Mouse (Mus musculus): ENCODE measurements around the gene Sdk2. TPM values are rescaled to one million over a fixed set of nuclear protein-coding genes. Genes with fewer than 3 reads are reported as not detected.
A peak's percentile ranks its signal among the peaks of the same experiment; 100 is the strongest.

Gene Sdk2
- polyA plus RNA-seq, 1 experiment from 2014 or later, result 3.6 TPM

DNA sequence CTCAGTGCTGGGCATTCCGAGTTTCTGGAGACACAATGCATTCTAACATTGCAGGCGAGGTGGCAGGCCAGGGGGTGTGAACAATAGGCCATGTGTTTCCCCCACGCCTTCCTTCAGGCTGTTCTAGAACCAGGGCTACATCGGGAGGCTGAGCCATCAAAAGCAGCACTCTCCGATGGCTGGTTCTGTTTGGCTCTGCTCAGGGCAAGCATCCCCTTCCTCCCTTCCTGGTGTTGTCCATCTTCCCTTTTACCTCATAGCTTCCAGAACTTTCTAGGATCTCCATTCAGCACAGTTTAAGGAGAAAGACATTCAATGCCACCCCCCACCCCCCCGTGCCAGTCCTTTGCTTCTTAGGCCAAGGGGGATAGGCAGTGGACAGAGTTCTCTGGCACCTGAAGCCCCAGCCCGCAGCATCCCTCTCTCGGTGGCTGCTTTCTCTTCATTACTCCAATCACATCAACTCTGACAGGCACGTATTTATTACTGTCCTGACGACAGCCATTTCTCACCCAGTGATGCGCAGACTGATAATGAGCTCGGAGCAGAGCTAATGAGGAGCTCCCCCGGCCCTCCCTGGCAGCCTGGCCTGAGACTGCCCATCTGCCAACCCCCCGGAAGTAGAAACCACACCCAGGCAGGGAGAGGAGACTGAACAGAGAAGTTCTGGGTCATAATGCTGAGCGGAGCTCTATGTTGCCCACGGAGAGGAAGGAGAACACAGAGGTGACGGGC is 12.1 kb downstream of the Sdk2 start:
- no peak overlapping the region for H3K27ac ChIP-seq
- H3K27me3 ChIP-seq (ENCODE audit: control insufficient read depth, insufficient read depth, low read length), result no peaks in the 10 kb centered on the region
- H3K4me2 ChIP-seq (replicated peaks), result no peak overlapping the region
- DNase-seq (ENCODE audit: low spot score), result no peak
- H3K9me3 ChIP-seq (ENCODE audit: control insufficient read depth, low read length), result no peaks in the 10 kb centered on the region
- H3K9ac ChIP-seq, result no peak overlapping the region
- peaks cover 18% of the 10 kb centered on the region; the same call in 1 of the 2 replicates for H3K4me1 ChIP-seq (replicated peaks; ENCODE audit: control insufficient read depth, insufficient read depth, low read length)
- no peaks in the 10 kb centered on the region for H3K36me3 ChIP-seq (replicated peaks; ENCODE audit: control insufficient read depth, insufficient read depth)
- no peak overlapping the region for H3K4me3 ChIP-seq (replicated peaks; ENCODE audit: low read length)
- 51% methylated on average over 17 of the region's 17 CpGs for WGBS
- ATAC-seq (ENCODE audit: low FRiP score), result no peak

DNA sequence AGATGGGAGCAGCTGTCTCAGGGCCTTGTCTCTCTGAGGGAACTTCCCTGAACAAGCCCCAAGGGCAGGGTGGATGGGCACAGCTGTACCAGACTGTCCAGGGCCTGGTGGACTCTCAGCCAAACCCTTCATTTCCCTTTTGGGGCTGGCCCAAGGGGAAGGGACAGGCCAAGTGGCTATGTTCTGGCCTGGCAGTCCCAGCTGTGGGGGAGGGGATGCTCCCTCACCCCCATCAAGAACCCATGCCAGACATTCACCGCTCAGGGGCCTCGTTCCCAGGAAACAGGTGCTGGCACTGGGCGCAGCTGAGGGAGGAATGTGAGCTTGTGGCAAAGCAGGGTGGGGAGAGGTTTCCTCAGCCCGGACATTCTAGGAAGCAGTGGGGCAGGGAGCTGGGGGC is 15.5 kb downstream of the Sdk2 start:
- DNase-seq (ENCODE audit: low spot score) (no peak), ATAC-seq (ENCODE audit: low FRiP score) (no peak)
- Histone ChIP-seq H3K4me2 (replicated peaks) (no peak overlapping the region), H3K4me1 (replicated peaks; ENCODE audit: control insufficient read depth, insufficient read depth, low read length) (peaks cover 23% of the 10 kb centered on the region; the same call in 1 of the 2 replicates), H3K36me3 (replicated peaks; ENCODE audit: control insufficient read depth, insufficient read depth) (no peaks in the 10 kb centered on the region), H3K27ac (no peak overlapping the region), H3K9me3 (ENCODE audit: control insufficient read depth, low read length) (peaks cover 4% of the 10 kb centered on the region; the same call in 1 of the 2 replicates), H3K4me3 (replicated peaks; ENCODE audit: low read length) (no peak overlapping the region), H3K9ac (no peak overlapping the region), H3K27me3 (ENCODE audit: control insufficient read depth, insufficient read depth, low read length) (no peaks in the 10 kb centered on the region)
- WGBS, result 43% methylated on average over 4 of the region's 4 CpGs

DNA sequence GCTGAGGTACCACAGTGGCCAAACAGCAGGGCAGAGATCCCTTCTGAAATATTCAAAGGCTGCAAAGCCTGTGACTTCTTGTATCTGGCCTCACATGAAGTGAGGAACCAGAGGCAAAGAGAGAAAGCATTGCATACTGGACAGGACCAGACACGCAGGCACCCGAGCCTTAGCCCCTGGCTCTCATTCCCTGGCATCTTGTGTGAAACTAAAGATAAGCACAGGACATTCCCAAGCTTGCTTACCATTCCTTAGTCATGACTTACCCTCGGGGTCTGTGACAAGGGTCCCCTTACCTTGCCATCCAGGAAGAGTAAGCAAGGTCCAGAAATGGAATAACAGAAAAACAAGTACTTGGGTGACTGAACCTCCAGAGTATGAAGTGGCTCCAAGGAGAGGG is 16.3 kb downstream of the Sdk2 start:
- DNase-seq (ENCODE audit: low spot score) (no peak), ATAC-seq (ENCODE audit: low FRiP score) (no peak)
- H3K9ac ChIP-seq, result no peak overlapping the region
- H3K4me3 ChIP-seq (replicated peaks; ENCODE audit: low read length), result no peak overlapping the region
- no peak overlapping the region for H3K27ac ChIP-seq
- H3K9me3 ChIP-seq (ENCODE audit: control insufficient read depth, low read length), result peaks cover 4% of the 10 kb centered on the region; the same call in 1 of the 2 replicates
- no peaks in the 10 kb centered on the region for H3K27me3 ChIP-seq (ENCODE audit: control insufficient read depth, insufficient read depth, low read length)
- H3K36me3 ChIP-seq (replicated peaks; ENCODE audit: control insufficient read depth, insufficient read depth), result no peaks in the 10 kb centered on the region
- peaks cover 23% of the 10 kb centered on the region; the same call in 1 of the 2 replicates for H3K4me1 ChIP-seq (replicated peaks; ENCODE audit: control insufficient read depth, insufficient read depth, low read length)
- 93% methylated on average over 3 of the region's 3 CpGs for WGBS
- no peak overlapping the region for H3K4me2 ChIP-seq (replicated peaks)

DNA sequence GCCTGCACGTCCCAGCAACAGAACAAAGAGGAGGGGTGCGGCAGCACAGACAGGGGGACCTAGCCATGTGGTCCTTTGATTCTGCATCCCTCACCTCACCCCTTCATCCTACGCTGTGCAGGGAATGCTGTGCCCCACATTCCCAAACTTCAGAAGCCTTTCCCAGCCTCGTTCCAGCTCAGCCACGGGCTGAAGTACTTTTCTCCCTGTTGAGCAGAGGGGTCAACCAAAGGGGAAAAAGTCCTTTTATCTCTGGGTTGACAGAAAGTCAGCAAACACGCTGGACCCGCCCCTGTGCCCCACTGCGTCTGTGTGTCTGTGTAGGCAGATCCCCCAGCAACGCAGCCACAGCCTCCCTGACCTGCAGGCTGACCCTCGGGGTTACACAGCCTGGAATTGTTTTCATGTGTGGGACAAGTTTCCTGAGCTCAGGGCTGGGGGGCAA is 18.9 kb downstream of the Sdk2 start:
- no peak overlapping the region for H3K4me3 ChIP-seq (replicated peaks; ENCODE audit: low read length)
- H3K4me1 ChIP-seq (replicated peaks; ENCODE audit: control insufficient read depth, insufficient read depth, low read length), result peaks cover 24% of the 10 kb centered on the region; the same call in 1 of the 2 replicates
- peaks cover 4% of the 10 kb centered on the region; the same call in 1 of the 2 replicates for H3K9me3 ChIP-seq (ENCODE audit: control insufficient read depth, low read length)
- no peak for ATAC-seq (ENCODE audit: low FRiP score)
- 7% methylated on average over 10 of the region's 10 CpGs for WGBS
- H3K36me3 ChIP-seq (replicated peaks; ENCODE audit: control insufficient read depth, insufficient read depth), result no peaks in the 10 kb centered on the region
- H3K4me2 ChIP-seq (replicated peaks), result 0 out of 2 replicates have a peak overlapping the region, but pooled peaks have one; percentile 10
- no peak overlapping the region for H3K9ac ChIP-seq
- no peak overlapping the region for H3K27ac ChIP-seq
- no peak for DNase-seq (ENCODE audit: low spot score)
- no peaks in the 10 kb centered on the region for H3K27me3 ChIP-seq (ENCODE audit: control insufficient read depth, insufficient read depth, low read length)

DNA sequence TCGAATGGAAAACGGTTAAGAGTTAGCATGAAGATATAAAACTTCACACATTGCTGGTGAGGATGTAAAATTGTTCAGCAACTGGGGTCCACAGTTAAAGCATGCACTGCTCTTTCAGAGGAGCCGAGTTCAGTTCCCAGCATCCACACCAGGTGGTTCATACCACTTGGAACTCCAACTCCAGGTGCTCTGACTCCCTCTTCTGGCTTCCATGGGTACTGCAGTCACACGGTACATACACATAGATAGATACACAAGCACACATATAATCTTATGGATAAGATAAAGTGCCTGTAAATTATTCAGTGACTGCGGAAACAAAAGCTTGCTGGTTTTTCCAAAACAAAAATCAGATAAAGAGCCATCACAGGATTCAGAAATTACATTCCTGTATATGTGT is 19.9 kb downstream of the Sdk2 start:
- Histone ChIP-seq H3K36me3 (replicated peaks; ENCODE audit: control insufficient read depth, insufficient read depth) (no peaks in the 10 kb centered on the region), H3K4me2 (replicated peaks) (no peak overlapping the region), H3K9ac (no peak overlapping the region), H3K4me1 (replicated peaks; ENCODE audit: control insufficient read depth, insufficient read depth, low read length) (peaks cover 24% of the 10 kb centered on the region; the same call in 1 of the 2 replicates), H3K9me3 (ENCODE audit: control insufficient read depth, low read length) (peaks cover 4% of the 10 kb centered on the region; the same call in 1 of the 2 replicates), H3K4me3 (replicated peaks; ENCODE audit: low read length) (no peak overlapping the region), H3K27ac (no peak overlapping the region), H3K27me3 (ENCODE audit: control insufficient read depth, insufficient read depth, low read length) (no peaks in the 10 kb centered on the region)
- 99% methylated on average over 5 of the region's 5 CpGs for WGBS
- ATAC-seq (ENCODE audit: low FRiP score) (no peak), DNase-seq (ENCODE audit: low spot score) (no peak)

DNA sequence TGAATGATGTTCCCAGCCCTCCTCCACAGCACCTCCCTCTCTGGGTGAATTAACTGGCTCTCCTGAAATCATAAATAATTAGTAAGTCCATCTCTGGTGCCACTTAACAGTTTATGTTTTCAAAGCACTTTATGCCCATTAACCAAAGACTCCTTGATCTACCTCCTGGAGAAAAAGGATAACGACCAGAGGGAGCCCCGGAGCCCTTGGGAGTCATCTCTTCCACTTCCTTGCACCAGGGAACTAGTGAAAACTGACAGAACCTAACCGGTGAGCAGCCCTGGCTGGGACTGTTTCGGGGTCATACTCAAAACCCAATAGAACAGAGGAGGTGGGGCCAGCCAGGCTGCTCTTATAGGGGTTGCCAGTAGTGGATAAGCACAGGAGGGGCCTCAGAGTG is 22.5 kb downstream of the Sdk2 start:
- Histone ChIP-seq H3K27me3 (ENCODE audit: control insufficient read depth, insufficient read depth, low read length) (no peaks in the 10 kb centered on the region), H3K4me1 (replicated peaks; ENCODE audit: control insufficient read depth, insufficient read depth, low read length) (peaks cover 28% of the 10 kb centered on the region), H3K4me2 (replicated peaks) (no peak overlapping the region), H3K9ac (no peak overlapping the region), H3K36me3 (replicated peaks; ENCODE audit: control insufficient read depth, insufficient read depth) (no peaks in the 10 kb centered on the region), H3K4me3 (replicated peaks; ENCODE audit: low read length) (no peak overlapping the region), H3K27ac (no peak overlapping the region), H3K9me3 (ENCODE audit: control insufficient read depth, low read length) (peaks cover 4% of the 10 kb centered on the region; the same call in 1 of the 2 replicates)
- 63% methylated on average over 4 of the region's 4 CpGs for WGBS
- ATAC-seq (ENCODE audit: low FRiP score) (no peak), DNase-seq (ENCODE audit: low spot score) (no peak)

DNA sequence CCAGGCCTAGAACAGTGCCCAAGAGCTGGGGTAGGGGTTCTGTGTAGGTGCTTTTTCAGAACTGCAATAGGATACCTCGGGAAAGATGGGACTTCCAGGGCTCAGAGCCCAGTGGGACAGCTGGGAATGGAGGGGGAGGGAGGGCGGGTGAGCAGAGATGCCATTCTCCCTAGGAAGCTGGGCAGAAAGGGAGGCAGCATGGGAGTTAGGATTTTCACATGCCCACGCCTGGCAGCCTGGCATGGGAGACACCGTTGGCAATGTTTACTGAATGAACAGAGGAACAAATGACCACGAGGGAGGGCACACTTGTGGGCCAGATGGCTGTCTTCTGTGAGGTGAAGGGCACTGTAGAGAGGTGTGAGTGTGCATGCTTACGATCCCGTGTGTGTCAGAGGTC is 23.3 kb downstream of the Sdk2 start:
- WGBS, result 53% methylated on average over 7 of the region's 7 CpGs
- Histone ChIP-seq H3K36me3 (replicated peaks; ENCODE audit: control insufficient read depth, insufficient read depth) (no peaks in the 10 kb centered on the region), H3K4me3 (replicated peaks; ENCODE audit: low read length) (no peak overlapping the region), H3K9me3 (ENCODE audit: control insufficient read depth, low read length) (peaks cover 4% of the 10 kb centered on the region; the same call in 1 of the 2 replicates), H3K27ac (no peak overlapping the region), H3K4me1 (replicated peaks; ENCODE audit: control insufficient read depth, insufficient read depth, low read length) (peaks cover 26% of the 10 kb centered on the region), H3K4me2 (replicated peaks) (no peak overlapping the region), H3K27me3 (ENCODE audit: control insufficient read depth, insufficient read depth, low read length) (no peaks in the 10 kb centered on the region), H3K9ac (no peak overlapping the region)
- no peak for ATAC-seq (ENCODE audit: low FRiP score)
- DNase-seq (ENCODE audit: low spot score), result no peak

DNA sequence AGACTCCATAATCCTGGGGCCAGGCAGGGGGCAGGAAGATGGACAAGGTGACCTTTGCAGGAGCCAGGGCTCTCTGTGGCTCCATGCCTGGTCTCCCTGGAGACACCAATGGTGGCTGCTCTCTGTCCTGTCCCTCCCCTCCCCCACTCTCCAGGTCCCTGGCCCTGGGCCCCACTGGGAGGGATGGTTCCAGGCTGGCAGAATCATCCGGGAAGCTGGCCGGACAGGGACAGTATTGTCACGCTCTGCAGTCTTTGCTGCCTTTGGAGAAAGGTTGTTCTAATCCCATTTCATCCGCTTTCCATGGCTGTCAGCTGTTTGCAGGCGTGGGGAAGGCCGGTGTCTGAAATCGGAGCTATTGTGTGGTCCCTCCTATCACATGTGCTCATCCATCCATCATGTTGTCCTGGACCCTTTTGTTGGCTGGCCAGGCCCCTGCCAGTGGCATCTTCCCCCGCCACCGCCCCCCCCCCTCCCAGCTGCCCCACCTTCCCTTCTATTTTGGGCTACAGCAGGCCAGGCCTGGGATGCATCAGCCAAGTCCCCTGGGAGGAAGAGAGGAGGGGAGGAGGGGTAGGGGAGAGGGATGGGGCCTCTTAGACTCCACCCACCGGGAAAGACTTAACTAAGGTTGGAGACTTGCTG is 26.3 kb downstream of the Sdk2 start:
- peak overlapping the region; percentile 21; the same call in 1 of the 2 replicates for H3K27ac ChIP-seq
- H3K4me3 ChIP-seq (replicated peaks; ENCODE audit: low read length), result no peak overlapping the region
- no peaks in the 10 kb centered on the region for H3K27me3 ChIP-seq (ENCODE audit: control insufficient read depth, insufficient read depth, low read length)
- peak; percentile 85 for ATAC-seq (ENCODE audit: low FRiP score)
- H3K9ac ChIP-seq, result no peak overlapping the region; the same call in 1 of the 2 replicates
- WGBS, result 11% methylated on average over 10 of the region's 10 CpGs
- H3K36me3 ChIP-seq (replicated peaks; ENCODE audit: control insufficient read depth, insufficient read depth), result no peaks in the 10 kb centered on the region
- DNase-seq (ENCODE audit: low spot score), result peak; percentile 53
- H3K4me2 ChIP-seq (replicated peaks), result no peak overlapping the region; the same call in 1 of the 2 replicates
- peaks cover 26% of the 10 kb centered on the region for H3K4me1 ChIP-seq (replicated peaks; ENCODE audit: control insufficient read depth, insufficient read depth, low read length)
- no peaks in the 10 kb centered on the region for H3K9me3 ChIP-seq (ENCODE audit: control insufficient read depth, low read length)

DNA sequence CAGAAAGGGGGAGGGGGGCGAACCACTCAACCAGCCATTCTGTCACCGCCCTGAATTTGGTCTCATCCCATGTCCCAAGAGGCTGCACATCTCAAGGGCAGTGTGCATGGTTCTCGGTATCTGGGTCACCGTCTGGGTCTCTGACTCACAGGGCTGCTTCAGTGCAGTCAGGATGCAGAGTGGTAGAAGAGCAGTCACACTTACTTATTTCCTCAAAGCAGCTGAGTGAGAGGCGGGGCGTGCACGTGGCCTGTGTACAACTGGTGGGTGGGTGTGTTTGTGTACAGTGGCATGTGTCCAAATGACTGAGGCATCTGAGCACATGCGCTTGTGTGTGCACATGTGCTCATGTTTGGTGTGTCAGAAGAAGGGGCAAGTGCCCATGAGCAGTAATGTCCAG is 28.8 kb downstream of the Sdk2 start:
- H3K4me2 ChIP-seq (replicated peaks), result no peak overlapping the region
- ATAC-seq (ENCODE audit: low FRiP score) (no peak), DNase-seq (ENCODE audit: low spot score) (no peak)
- 70% methylated on average over 8 of the region's 8 CpGs for WGBS
- no peaks in the 10 kb centered on the region for H3K27me3 ChIP-seq (ENCODE audit: control insufficient read depth, insufficient read depth, low read length)
- H3K4me1 ChIP-seq (replicated peaks; ENCODE audit: control insufficient read depth, insufficient read depth, low read length), result peaks cover 20% of the 10 kb centered on the region
- H3K9me3 ChIP-seq (ENCODE audit: control insufficient read depth, low read length), result no peaks in the 10 kb centered on the region
- no peak overlapping the region for H3K4me3 ChIP-seq (replicated peaks; ENCODE audit: low read length)
- H3K9ac ChIP-seq, result no peak overlapping the region
- H3K27ac ChIP-seq, result no peak overlapping the region
- no peaks in the 10 kb centered on the region for H3K36me3 ChIP-seq (replicated peaks; ENCODE audit: control insufficient read depth, insufficient read depth)
